Mouse (Mus musculus) heart, adult 2 months (tissue): ENCODE data around the gene Rsph14. TPM values are rescaled to one million over a fixed set of nuclear protein-coding genes. Genes with fewer than 3 reads are reported as not detected.
"Not testable (repeated sequence)": the region's sequence is repeated elsewhere in the genome, so short reads cannot be mapped to it uniquely, and the experiment has no call there.

Experiments used
- DNase-seq, 2 experiments: peaks; one replicate each; pipeline ENCODE4 v3.0.0; 2021
- H3K27ac ChIP-seq: fragments of 200-600 bp; 2 replicates; pipeline ENCODE4 v1.8.1; 2022
- H3K27me3 ChIP-seq: fragments of 200-500 bp; 2 replicates; pipeline ENCODE4 v1.6.1; 2012; ENCODE audit warnings: mild to moderate bottlenecking, low read length, inconsistent platforms, mixed read lengths; ENCODE audit not compliant: control insufficient read depth, insufficient read depth
- H3K36me3 ChIP-seq: fragments of 200-500 bp; 2 replicates; pipeline ENCODE4 v1.6.1; 2012; ENCODE audit warnings: low read length, inconsistent platforms; ENCODE audit not compliant: control insufficient read depth, insufficient read depth
- H3K4me1 ChIP-seq: fragments of 200-500 bp; 2 replicates; pipeline ENCODE4 v1.6.1; 2011; ENCODE audit warnings: low read length; ENCODE audit not compliant: control insufficient read depth, insufficient read depth
- H3K4me3 ChIP-seq: fragments of 200-600 bp; 2 replicates; pipeline ENCODE4 v1.8.1; 2022
- H3K79me2 ChIP-seq: fragments of 200-500 bp; replicated peaks from 2 replicates; pipeline ENCODE4 v1.6.1; 2012; ENCODE audit warnings: mild to moderate bottlenecking, inconsistent platforms, low read length, moderate library complexity, mixed read lengths; ENCODE audit not compliant: control insufficient read depth, insufficient read depth
- H3K9ac ChIP-seq: fragments of 200-500 bp; 2 replicates; pipeline ENCODE4 v1.6.1; 2012; ENCODE audit warnings: low read depth, mild to moderate bottlenecking, control low read depth, inconsistent platforms, low read length, mixed read lengths
- CTCF ChIP-seq: fragments of 200-600 bp; IDR thresholded peaks from 2 replicates; pipeline ENCODE4 v1.8.1; 2022; ENCODE audit warnings: antibody characterized with exemption, mild to moderate bottlenecking, moderate library complexity
- EP300 ChIP-seq: fragments of 200-500 bp; IDR thresholded peaks from 2 replicates; pipeline ENCODE4 v1.6.1; 2011; ENCODE audit warnings: low read depth, low read length, control low read depth; ENCODE audit not compliant: insufficient read depth
- POLR2A ChIP-seq: fragments of 200-500 bp; IDR thresholded peaks from 2 replicates; pipeline ENCODE4 v1.6.1; 2011; ENCODE audit warnings: mild to moderate bottlenecking, low read depth, low read length, control low read depth; ENCODE audit not compliant: insufficient read depth
- WGBS: fragments of 180-500 bp; shearing (Covaris S2); methylation state at CpG from one replicate; pipeline ENCODE4 v1.1.7; 2018; 5-methylcytosine and 5-hydroxymethylcytosine counted together
- intact Hi-C: fragments of 180-260 bp; cut with DNase I; formaldehyde crosslinking; loops from one replicate; pipeline ENCODE4 v1.15.1; 2025
- polyA plus RNA-seq: library from polyadenylated mRNA; depleted of rRNA; stranded (reverse); fragments of >200 nt; gene quantifications from 2 replicates; pipeline ENCODE4 v1.2.3, GENCODE M21; 2012
- total RNA-seq, 2 experiments: library from RNA; stranded (reverse); gene quantifications; 2 replicates each; pipeline ENCODE4 v1.2.3; 2021

Gene Rsph14
- total and polyA plus RNA-seq, 3 experiments: 0.86 TPM; not detected in 2

DNA sequence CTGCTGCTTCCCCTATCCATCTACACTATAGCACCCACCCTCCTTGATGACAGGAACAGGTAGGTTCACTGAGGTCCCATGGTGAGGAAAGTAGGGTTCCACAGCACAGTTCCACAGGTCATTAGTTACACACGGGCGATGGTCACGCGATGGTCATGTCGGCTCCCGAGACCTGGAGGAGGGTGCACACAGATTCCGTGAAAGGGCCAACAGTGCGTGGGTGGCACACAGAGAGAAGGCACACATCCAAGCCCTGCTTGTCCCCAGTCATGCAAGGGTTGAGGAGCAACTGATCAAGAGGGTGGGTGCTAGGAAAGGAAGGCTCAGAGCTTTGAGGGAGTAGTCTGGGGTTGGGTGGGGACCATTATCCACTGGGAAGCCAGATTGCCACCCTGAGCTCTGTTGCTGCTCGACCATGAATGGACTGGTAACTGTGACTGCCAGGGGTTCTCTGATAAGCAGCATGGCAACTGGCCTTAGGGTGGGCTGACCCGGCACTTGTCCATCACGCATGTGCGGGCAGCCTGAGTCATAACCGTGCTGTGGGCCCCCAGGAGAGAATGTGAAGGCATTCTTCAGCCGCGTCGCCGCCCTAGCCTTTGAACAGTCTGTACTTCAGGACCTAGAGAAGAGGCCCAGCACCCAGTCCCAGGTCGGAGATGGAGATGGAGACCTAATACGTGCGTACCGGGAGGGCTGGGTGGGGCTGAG lies 19.1 kb upstream of the Rsph14 start:
- no peaks in the 10 kb centered on the region for H3K36me3 ChIP-seq
- TF ChIP-seq POLR2A (no peak), CTCF (no peak), EP300 (no peak)
- H3K27me3 ChIP-seq: no peaks in the 10 kb centered on the region
- DNase-seq: no peak
- intact Hi-C loops: no loop called here
- no peak overlapping the region for H3K27ac ChIP-seq
- H3K4me3 ChIP-seq: no peak overlapping the region
- no peaks in the 10 kb centered on the region for H3K79me2 ChIP-seq
- H3K9ac ChIP-seq: no peak overlapping the region
- H3K4me1 ChIP-seq: peaks cover 2% of the 10 kb centered on the region; the same call in 1 of the 2 replicates
- WGBS: 88% methylated on average over 21 of the region's 21 CpGs

DNA sequence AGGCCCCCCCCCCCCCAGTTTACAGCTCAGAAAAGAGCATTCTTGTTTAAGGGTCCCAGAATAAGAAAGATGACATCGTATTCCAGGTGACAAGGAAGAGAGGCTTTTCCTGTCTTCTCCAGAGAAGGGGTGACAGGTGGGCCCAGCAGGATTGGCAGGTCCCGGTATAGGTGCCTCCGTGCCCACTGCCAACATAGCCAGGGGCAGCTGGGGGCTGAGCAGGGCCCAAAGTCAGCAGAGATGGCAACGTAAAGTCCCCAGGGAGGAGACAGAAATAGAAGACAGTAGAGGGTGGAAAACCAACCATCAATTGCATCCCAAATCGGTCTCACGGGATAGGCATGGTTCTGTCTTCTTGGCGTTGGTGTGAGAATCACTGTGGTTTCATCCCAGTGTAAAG lies 16.3 kb upstream of the Rsph14 start:
- TF ChIP-seq EP300: no peak
- TF ChIP-seq CTCF: no peak
- no peak for TF ChIP-seq POLR2A
- no peak overlapping the region for H3K9ac ChIP-seq
- no peaks in the 10 kb centered on the region for H3K27me3 ChIP-seq
- no peak overlapping the region for H3K27ac ChIP-seq
- H3K4me1 ChIP-seq: no peaks in the 10 kb centered on the region
- no peak for DNase-seq
- intact Hi-C loops: no loop called here
- 89% methylated on average over 7 of the region's 7 CpGs for WGBS
- no peak overlapping the region for H3K4me3 ChIP-seq
- no peaks in the 10 kb centered on the region for H3K36me3 ChIP-seq
- H3K79me2 ChIP-seq: no peaks in the 10 kb centered on the region

DNA sequence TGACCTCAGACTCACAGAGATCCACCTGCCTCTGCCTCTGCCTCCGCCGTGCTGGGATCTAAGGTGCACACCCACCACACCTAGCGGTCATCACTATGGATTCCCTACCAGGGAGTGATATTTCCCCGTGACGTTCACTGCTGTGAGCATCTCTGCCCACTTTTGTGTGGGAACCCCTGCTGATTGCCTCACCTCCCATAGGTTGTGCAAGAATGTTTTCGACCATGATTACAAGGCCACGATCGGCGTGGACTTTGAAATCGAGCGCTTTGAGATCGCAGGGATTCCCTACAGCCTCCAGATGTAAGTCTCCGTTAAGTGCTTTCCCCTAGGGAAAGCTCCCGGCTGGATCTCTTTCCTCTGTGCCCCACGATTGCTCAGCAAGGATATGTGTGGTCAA lies 13.4 kb upstream of the Rsph14 start:
- DNase-seq: no peak
- Histone ChIP-seq H3K9ac (no peak overlapping the region), H3K4me1 (no peaks in the 10 kb centered on the region), H3K36me3 (no peaks in the 10 kb centered on the region), H3K4me3 (no peak overlapping the region), H3K27me3 (no peaks in the 10 kb centered on the region), H3K27ac (no peak overlapping the region), H3K79me2 (no peaks in the 10 kb centered on the region)
- 88% methylated on average over 15 of the region's 15 CpGs for whole genome bisulfite sequencing
- no peak for TF ChIP-seq EP300
- intact Hi-C loops: no loop called here

DNA sequence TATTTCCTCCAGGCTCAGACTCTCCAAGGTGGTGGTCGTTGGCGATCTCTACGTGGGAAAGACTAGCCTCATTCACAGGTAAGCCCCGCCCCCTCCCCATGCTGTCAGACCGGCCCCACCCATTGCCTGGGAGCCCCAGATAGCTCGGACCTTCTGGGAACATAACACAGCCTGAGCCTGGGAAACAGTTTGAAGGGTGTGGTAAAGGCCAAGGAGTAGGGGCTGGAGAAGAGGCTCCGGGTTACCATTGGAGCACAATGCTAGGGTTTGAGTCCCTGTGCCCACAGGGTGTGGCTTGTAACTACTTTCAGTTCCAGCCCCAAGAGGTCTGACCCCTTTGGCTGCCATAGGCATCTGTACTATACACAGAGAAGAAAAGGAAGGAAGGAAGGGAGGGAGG lies 12.1 kb upstream of the Rsph14 start:
- intact Hi-C loops: no loop called here
- no peaks in the 10 kb centered on the region for H3K36me3 ChIP-seq
- DNase-seq: no peak
- H3K4me1 ChIP-seq: no peaks in the 10 kb centered on the region
- H3K9ac ChIP-seq: no peak overlapping the region
- H3K79me2 ChIP-seq: no peaks in the 10 kb centered on the region
- no peak overlapping the region for H3K27ac ChIP-seq
- TF ChIP-seq POLR2A (no peak), EP300 (no peak), CTCF (no peak)
- 41% methylated on average over 7 of the region's 7 CpGs for WGBS
- no peaks in the 10 kb centered on the region for H3K27me3 ChIP-seq
- H3K4me3 ChIP-seq: no peak overlapping the region

DNA sequence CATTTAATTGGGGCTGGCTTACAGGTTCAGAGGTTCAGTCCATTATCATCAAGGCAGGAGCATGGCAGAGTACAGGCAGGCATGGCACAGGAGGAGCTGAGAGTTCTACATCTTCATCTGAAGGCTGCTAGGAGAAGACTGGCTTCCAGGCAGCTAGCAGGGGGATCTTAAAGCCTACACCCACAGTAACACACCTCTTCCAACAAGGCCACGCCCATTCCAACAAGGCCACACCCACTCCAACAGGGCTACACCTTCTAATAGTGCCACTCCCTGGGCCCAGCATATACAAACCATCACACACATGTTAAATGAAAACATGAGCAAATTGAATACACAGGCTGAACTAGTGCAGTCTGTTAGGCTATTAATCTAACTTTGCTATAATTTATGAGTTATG lies 9.7 kb upstream of the Rsph14 start:
- H3K79me2 ChIP-seq, intact Hi-C loops, H3K27ac ChIP-seq, H3K36me3 ChIP-seq, H3K27me3 ChIP-seq, DNase-seq, H3K9ac ChIP-seq, H3K4me3 ChIP-seq, H3K4me1 ChIP-seq: not testable (repeated sequence)
- WGBS: 12% methylated on average over 1 of the region's 1 CpGs

DNA sequence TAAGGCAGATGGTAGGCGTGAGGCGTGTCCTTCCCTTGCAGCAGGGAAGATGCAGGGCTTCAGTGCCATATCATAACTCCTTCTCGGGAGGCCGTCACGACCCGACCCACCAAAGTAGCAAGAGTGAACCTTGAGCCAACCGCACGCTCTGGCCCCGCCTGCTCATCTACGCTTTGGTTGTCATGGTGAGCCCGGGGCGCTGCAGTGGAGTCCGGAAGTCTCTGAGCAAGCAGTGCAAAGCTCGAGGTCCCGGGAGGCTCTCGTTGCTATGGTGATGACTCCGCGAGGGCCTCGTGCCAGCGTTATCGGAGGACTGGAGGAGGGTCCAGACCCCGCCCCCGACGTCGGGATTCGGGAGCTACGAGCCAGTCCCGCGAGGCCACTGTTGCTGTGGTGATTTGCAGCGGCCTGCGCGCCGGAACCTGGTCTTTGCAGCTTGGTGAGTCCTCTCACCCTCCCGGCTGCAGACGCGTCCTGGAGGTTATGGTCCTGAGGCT lies 4.5 kb upstream of the Rsph14 start, which contains the start of gene Rab36:
Rab36 (plus strand) TSS at position 176 of the 497 bp plus-strand sequence.
- Histone ChIP-seq H3K79me2 (no peaks in the 10 kb centered on the region), H3K4me3 (peak within 1 kb of the TSS; percentile 46), H3K4me1 (0 out of 2 replicates have a peak, but pooled peaks cover 1% of the 10 kb centered on the region), H3K27ac (peak within 1 kb of the TSS; percentile 40), H3K36me3 (no peaks in the 10 kb centered on the region), H3K9ac (peak within 1 kb of the TSS; percentile 50), H3K27me3 (no peaks in the 10 kb centered on the region; the same call in 1 of the 2 replicates)
- no peak; the same call in 1 of the 2 replicates for TF ChIP-seq POLR2A
- TF ChIP-seq EP300: no peak
- TF ChIP-seq CTCF: no peak
- WGBS: 4% methylated on average over 36 of the region's 36 CpGs
- DNase-seq: peak; percentile 94 to 95
- intact Hi-C loops: no loop called here
